Mouse (Mus musculus) heart, embryonic 14.5 days (tissue): ENCODE data around the gene Cradd. TPM values are rescaled to one million over a fixed set of nuclear protein-coding genes. Genes with fewer than 3 reads are reported as not detected.

Experiments
- ATAC-seq: fragments of 200-750 bp; cut with Nextera tagmentation; 2 replicates; pipeline ENCODE4 v1.8.0; 2017; ENCODE audit warnings: low read depth, moderate TSS enrichment; ENCODE audit not compliant: insufficient number of reproducible peaks, insufficient read depth, low FRiP score
- H3K27ac ChIP-seq, 2 experiments: fragments of 200-500 bp in 1 of 2; fragments of 300-500 bp in 1 of 2; sonication (generic) in 1 of 2; replicated peaks in 1 of 2; 2 replicates each; pipeline ENCODE4 v1.5.1; 2012 to 2014; ENCODE audit warnings: low read depth in 2 of 2, low read length in 2 of 2, control low read depth in 1 of 2, mild to moderate bottlenecking in 1 of 2, mixed read lengths in 1 of 2; ENCODE audit not compliant: control insufficient read depth in 1 of 2, insufficient read depth in 1 of 2
- H3K27me3 ChIP-seq: fragments of 300-500 bp; sonication (generic); 2 replicates; pipeline ENCODE4 v1.6.1; 2014; ENCODE audit warnings: mild to moderate bottlenecking, low read length, control low read depth; ENCODE audit not compliant: control insufficient read depth, insufficient read depth
- H3K36me3 ChIP-seq: fragments of 300-500 bp; sonication (generic); 2 replicates; pipeline ENCODE4 v1.6.1; 2014; ENCODE audit warnings: mild to moderate bottlenecking, control low read depth, low read length, mixed read lengths; ENCODE audit not compliant: control insufficient read depth, insufficient read depth
- H3K4me1 ChIP-seq, 2 experiments: fragments of 200-500 bp in 1 of 2; fragments of 300-500 bp in 1 of 2; sonication (generic) in 1 of 2; 2 replicates each; pipeline ENCODE4 v1.6.1; 2012 to 2014; ENCODE audit warnings: low read length in 2 of 2, control low read depth in 1 of 2, mixed read lengths in 1 of 2; ENCODE audit not compliant: control insufficient read depth in 2 of 2, insufficient read depth in 2 of 2
- H3K4me2 ChIP-seq: fragments of 300-500 bp; sonication (generic); 2 replicates; pipeline ENCODE4 v1.6.1; 2014; ENCODE audit warnings: mild to moderate bottlenecking, low read length
- H3K4me3 ChIP-seq, 2 experiments: fragments of 200-500 bp in 1 of 2; fragments of 300-500 bp in 1 of 2; sonication (generic) in 1 of 2; 2 replicates each; pipeline ENCODE4 v1.5.1; 2012 to 2014; ENCODE audit warnings: low read length in 2 of 2, mild to moderate bottlenecking in 2 of 2, control low read depth in 1 of 2, low read depth in 1 of 2, moderate library complexity in 1 of 2; ENCODE audit not compliant: control insufficient read depth in 1 of 2, insufficient read depth in 1 of 2
- H3K9ac ChIP-seq: fragments of 300-500 bp; sonication (generic); 2 replicates; pipeline ENCODE4 v1.6.1; 2014; ENCODE audit warnings: mild to moderate bottlenecking, low read length
- H3K9me3 ChIP-seq: fragments of 300-500 bp; sonication (generic); 2 replicates; pipeline ENCODE4 v1.6.1; 2016; ENCODE audit warnings: low read length, control low read depth; ENCODE audit not compliant: control insufficient read depth
- WGBS: fragments of 180-500 bp; shearing (Covaris S2); extraction: QIAGEN DNeasy Blood & Tissue Kit; methylation state at CpG from one replicate; pipeline ENCODE4 v1.1.7; 2014; 5-methylcytosine and 5-hydroxymethylcytosine counted together
- polyA plus RNA-seq: library from polyadenylated mRNA; unstranded; fragments of >200 nt; fragmentation: Nextera tagmentation; extraction: Ambion mirVana; gene quantifications from 2 replicates; pipeline ENCODE4 v1.2.1, GENCODE M21; 2014

Gene Cradd
- polyA plus RNA-seq, 1 experiment from 2014 or later = 12.3 TPM

GRCm38 (mm10) chr10:95141075-95141474 is 182.9 kb downstream of the Cradd start:
- Histone ChIP-seq H3K9ac (no peak overlapping the region), H3K4me3 (no peak overlapping the region), H3K4me2 (no peak overlapping the region), H3K9me3 (no peaks in the 10 kb centered on the region), H3K36me3 (no peaks in the 10 kb centered on the region), H3K27ac (no peak overlapping the region), H3K27me3 (no peaks in the 10 kb centered on the region), H3K4me1 (peaks cover 32 to 52% of the 10 kb centered on the region in 2 experiments)
- WGBS = 26% methylated on average over 3 of the region's 3 CpGs
- ATAC-seq = no peak

- Histone ChIP-seq H3K27ac (no peak overlapping the region), H3K9me3 (no peaks in the 10 kb centered on the region), H3K4me1 (peaks cover 26 to 43% of the 10 kb centered on the region in 2 experiments), H3K9ac (no peak overlapping the region), H3K36me3 (no peaks in the 10 kb centered on the region), H3K4me2 (no peak overlapping the region), H3K4me3 (no peak overlapping the region), H3K27me3 (no peaks in the 10 kb centered on the region)
- no peak for ATAC-seq
Measured at GRCm38 (mm10) chr10:95140191-95140590, 183.7 kb downstream of the Cradd start.

DNA sequence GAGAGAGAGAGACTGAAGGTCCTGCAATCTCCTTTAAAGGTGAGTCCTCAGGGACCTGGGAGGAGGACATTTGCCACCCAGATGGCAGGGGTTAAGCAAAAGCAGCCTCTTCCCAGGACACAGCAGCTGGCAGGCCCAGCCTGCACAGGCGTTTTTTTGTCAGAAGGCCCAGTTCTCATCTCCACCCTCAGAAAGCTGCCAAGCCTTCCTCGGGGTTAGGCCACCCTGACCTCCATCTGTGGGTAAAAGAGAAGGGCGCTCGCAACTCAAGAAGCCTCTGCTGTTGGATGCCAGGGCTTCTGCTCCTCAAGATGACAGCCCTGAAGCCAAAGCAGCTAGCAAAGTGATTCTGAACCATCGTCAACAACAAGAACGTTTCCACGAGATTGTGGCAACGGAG is 184.3 kb downstream of the Cradd start:
- Histone ChIP-seq H3K4me2 (no peak overlapping the region), H3K36me3 (no peaks in the 10 kb centered on the region), H3K9me3 (no peaks in the 10 kb centered on the region), H3K27me3 (no peaks in the 10 kb centered on the region), H3K27ac (no peak overlapping the region), H3K9ac (no peak overlapping the region), H3K4me1 (peaks cover 22 to 38% of the 10 kb centered on the region in 2 experiments), H3K4me3 (no peak overlapping the region)
- ATAC-seq = no peak
- WGBS = 72% methylated on average over 8 of the region's 8 CpGs

- 59% methylated on average over 4 of the region's 4 CpGs for WGBS
- H3K4me3 ChIP-seq = no peak overlapping the region
- no peaks in the 10 kb centered on the region for H3K9me3 ChIP-seq
- ATAC-seq = no peak
- no peaks in the 10 kb centered on the region for H3K27me3 ChIP-seq
- H3K4me2 ChIP-seq = no peak overlapping the region
- H3K27ac ChIP-seq = no peak overlapping the region
- H3K36me3 ChIP-seq = no peaks in the 10 kb centered on the region
- no peak overlapping the region for H3K9ac ChIP-seq
- no peaks in the 10 kb centered on the region for H3K4me1 ChIP-seq
Measured at GRCm38 (mm10) chr10:95133057-95133456, 190.9 kb downstream of the Cradd start.

Other genes with a start within 250 kb of the Cradd start
- gene Socs2, start 93.0 kb upstream of the Cradd start, polyA plus RNA-seq = 46.1 and 48.6 TPM in 2 replicates
- gene Mrpl42, start 177.8 kb upstream of the Cradd start, polyA plus RNA-seq = 657 and 673 TPM in 2 replicates
- 255 and 263 TPM in 2 replicates for gene Ube2n, start 191.0 kb upstream of the Cradd start, polyA plus RNA-seq
- gene Nudt4, start 240.0 kb upstream of the Cradd start, polyA plus RNA-seq = 97.2 and 101 TPM in 2 replicates